Mouse (Mus musculus): ENCODE measurements around the gene Mrpl46. TPM values are rescaled to one million over a fixed set of nuclear protein-coding genes. Genes with fewer than 3 reads are reported as not detected.
A peak's percentile ranks its signal among the peaks of the same experiment; 100 is the strongest.

Gene Mrpl46
- polyA plus RNA-seq (2012; rRNA removed): 22.1 and 24.5 TPM in 2 replicates

- DNase-seq (ENCODE audit: low spot score): peak; percentile 77
Observed at GRCm38 (mm10) chr7:78782639-78783581, at the start of gene Mrpl46, which contains the start of gene Mrps11. TSS of gene Mrpl46 (minus strand) at chr7:78783531. TSS of gene Mrps11 (plus strand) at chr7:78783119.

- DNase-seq (ENCODE audit: low spot score): no peak
Observed at GRCm38 (mm10) chr7:78827749-78828362, 44.5 kb upstream of the Mrpl46 start.

DNA sequence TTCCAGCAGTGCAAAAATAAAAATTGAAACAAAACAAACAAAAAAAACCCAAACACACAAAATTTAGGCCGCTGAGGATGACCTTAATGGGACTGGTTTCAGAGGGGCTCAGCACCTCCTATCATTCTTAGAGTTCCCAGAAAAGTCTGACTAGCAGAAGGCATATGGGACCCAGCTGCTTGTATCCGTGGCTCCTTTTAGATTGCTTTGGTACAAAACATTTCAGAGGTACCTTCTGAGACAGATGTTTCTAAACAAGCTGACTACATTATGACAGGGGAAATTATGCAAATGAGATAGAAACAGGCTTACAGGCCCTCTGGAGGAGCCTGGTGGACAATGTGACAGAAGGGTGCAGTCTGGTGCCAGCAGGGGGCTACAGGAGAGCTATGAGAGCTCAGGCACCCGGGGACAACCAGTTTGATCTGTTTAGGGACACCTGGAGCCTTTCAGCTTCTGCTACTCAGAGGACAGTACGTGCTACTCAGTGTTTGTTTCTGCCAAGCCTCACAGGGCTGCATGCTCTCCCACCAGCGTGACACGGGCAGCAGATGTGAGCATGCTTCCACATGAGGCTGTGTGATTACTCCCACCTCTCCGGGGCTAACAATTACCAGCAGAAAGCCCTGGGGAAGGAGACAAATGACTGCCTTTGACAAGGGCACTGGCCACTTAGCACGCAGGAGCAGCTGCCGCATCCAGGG lies 43.5 kb upstream of the Mrpl46 start:
- DNase-seq (ENCODE audit: low spot score): no peak

DNA sequence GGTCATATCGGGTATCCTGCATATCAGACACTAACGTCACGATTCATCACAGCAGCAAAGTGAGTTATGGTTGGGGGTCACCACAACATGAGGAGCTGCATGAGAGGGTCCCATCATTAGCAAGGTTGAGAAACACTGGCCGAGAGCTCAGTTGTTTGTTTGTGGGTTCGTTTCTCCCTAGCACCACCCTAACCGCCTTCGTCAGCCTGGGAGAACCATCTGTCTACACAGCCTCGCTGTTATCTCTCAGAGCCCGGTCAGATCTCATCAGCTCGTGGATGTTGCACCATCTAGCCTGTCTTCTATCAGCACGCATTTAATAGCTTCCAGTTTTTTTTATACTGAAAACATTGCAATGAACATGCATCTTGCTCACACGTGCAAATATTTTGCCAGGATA lies 35.0 kb upstream of the Mrpl46 start:
- no peak for DNase-seq (ENCODE audit: low spot score)

GRCm38 (mm10) chr7:78814766-78815165 lies 31.4 kb upstream of the Mrpl46 start:
- no peak for DNase-seq (ENCODE audit: low spot score)

DNA sequence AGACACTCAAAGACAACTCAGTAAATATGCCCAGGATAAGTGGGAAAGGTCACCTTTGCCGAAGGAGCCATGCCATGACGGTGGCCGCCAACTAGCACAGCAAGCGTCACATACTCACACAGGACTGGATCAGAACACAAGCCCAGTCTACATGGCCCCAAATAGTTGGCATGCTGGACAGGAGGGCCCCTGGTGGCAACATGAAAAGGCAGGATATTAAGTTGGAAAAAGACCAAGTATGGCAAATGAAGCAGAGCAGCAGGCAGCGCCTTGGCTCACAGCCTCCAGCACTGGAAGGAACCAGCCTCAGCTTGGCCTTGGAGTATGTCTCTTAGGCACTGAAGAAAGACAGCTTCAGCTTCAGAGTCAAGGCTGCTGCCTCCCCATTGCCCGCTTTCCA lies 30.5 kb upstream of the Mrpl46 start:
- no peak for DNase-seq (ENCODE audit: low spot score)

GRCm38 (mm10) chr7:78807192-78807591 lies 23.9 kb upstream of the Mrpl46 start:
- DNase-seq (ENCODE audit: low spot score): no peak

- no peak for DNase-seq (ENCODE audit: low spot score)
Observed at GRCm38 (mm10) chr7:78803841-78804240, 20.5 kb upstream of the Mrpl46 start.

GRCm38 (mm10) chr7:78799730-78800496 lies 16.6 kb upstream of the Mrpl46 start:
- no peak for DNase-seq (ENCODE audit: low spot score)

GRCm38 (mm10) chr7:78797843-78798455 lies 14.6 kb upstream of the Mrpl46 start:
- DNase-seq (ENCODE audit: low spot score): no peak

GRCm38 (mm10) chr7:78796624-78797023 lies 13.3 kb upstream of the Mrpl46 start:
- DNase-seq (ENCODE audit: low spot score): no peak

DNA sequence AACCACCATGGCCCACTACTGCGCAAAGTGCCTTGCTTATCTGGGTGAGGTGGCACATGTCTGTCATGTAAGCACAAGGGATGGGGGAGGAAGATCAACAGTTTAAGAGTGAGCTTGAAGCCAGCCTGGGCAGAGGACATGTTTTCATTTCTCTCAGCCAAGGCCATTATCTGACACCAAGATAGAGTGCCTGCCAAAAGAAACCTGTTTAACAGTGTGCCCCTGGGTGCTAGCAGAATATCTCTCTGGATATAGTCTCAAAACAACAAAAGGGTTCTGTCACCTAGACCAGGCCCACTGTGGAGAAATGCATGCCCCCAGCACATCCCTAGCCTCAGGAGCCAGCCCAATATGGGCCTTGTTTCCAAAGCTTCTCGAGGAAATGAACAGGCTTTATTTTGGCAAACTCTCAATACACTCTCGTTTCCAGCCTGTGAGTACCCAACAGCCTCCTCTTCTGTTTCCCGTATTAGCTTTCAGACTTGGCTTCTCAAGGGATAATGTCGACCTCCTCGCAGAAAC lies 11.3 kb upstream of the Mrpl46 start:
- no peak for DNase-seq (ENCODE audit: low spot score)

DNA sequence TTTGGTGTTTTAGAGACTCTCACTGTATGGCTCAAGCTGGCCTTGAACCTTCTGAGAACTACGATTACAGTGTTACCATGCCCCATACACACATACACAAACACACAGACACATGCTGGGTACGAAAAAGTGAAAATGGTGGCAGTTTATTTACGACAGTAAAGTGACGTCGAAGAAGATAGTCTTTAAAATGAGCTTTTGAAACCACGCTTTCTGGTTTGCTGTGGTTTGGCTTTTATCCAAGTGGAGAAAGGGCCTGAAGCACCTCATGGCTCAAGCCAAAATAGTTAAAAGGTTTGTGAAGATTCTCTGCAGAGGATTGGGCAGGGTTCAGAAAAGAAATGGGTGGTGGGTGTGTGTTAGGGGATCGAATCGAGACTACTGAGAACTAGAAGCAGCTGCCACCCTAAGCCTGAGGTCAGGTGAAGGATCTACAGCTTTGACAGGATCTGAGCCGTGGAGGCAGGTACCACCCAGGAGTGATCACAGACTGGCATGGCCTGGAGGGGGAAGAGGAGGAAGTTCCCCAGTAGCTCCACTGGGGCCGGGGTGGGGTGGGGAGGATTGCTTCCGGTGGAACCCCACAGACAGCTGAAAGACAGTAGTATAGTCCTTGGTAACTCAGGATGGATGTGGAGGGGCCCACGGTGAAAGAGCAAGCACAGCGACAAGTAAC lies 10.7 kb upstream of the Mrpl46 start:
- no peak for DNase-seq (ENCODE audit: low spot score)

DNA sequence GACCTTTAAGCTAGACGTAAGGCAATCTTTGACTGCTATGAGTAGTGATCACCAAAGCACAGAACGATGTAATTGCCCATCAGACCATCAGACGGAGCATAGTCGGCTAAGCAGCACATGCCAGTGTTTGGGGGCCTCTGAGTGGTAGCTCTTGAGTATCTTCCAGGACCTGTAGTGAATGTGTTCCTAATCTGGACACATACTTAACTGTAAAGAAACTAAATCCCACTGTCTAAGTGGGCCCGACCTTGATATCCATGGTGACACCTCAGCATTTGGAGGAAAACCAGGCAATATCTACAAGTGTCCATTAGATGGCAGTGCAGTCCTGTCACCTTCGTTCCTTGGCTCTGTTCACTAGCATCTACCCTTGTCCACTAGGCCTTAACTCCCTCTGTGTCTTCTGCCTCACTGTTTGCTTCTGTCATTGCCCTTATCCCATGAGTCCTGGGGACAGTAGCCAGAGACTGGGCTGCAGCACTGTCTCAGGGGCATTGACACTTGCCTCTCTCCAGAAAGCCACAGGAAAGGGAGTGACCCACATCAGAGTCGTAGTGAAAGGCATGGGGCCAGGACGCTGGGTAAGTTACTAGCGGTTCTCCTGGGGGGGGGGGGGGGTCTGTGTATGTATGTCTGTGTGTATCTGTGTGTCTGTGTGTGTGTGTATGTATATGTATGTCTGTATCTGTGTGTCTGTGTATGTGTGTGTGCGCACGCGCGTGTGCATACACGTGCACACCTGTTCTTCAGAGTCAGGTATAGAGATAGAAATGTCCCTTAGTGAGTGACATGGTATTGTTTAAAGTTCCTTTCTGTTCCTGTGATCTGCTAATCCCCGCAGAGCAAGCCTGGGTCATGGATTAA lies 8.3 kb upstream of the Mrpl46 start:
- no peak for DNase-seq (ENCODE audit: low spot score)

DNA sequence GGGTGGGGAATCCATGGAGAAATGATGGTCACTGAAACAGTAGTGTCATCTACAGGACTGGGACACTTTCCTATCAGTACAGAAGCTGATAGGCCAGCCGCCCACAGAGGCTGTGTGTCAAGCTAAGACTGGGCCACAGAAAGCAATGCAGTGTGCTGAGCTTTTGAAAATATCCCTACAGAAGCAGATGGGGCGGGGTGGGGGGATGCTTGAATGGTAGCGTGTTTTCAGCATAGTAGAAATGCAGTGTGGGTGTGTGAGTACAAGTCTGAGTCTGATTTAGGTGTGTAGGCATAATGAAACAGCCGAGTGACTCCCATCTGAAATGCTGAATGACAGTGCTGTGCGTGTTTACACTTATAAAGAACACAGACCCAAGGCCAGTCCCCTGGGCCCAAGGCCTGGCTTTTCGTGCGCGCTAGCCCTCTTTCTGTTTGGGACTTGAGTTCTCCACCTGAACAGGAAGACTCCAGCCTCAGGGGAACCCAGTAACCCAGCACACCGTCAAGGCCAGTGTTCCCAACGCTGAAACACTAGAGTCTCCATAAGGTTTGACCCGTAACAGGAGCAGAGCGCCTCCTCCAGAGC lies 4.6 kb upstream of the Mrpl46 start:
- DNase-seq (ENCODE audit: low spot score): no peak

DNA sequence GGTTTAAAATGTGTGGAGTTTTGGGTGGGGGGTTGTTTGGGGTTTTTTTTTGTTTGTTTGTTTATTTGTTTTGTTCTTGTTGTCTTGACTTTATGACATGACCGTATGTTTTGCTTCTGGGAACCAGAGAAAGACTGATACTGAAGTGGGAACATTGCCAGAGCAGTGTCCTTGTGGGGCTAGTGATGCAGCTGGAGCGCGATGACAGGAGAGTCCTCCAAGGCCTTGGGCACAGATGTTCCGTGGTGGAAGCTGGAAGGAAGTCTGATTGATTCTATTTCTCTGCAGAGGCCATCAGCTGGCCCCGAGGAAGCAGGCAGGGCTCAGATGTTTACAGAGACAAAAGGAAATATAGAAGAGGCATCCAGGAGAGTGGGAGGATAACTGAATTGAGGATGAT lies 2.6 kb upstream of the Mrpl46 start:
- DNase-seq (ENCODE audit: low spot score): no peak

DNA sequence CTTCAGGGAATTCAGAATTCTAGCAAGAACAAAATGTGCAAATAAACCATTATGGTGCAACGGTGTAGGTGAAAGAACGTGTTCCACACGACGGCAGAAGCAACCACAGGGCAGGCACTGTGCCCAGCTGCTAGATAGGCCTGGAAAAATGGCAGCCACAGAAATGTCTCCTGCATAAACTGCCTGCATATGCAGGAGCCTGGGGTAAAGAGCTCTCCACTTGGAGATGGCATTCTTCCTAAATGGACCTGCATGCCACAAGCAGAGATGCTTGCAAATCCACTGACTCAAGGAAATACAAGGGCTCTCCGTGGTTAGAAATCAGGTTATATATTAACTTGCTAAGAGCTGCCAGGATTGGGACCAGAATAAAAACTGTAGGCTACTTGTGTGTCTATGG lies 4.6 kb downstream of the Mrpl46 start:
- DNase-seq (ENCODE audit: low spot score): no peak

DNA sequence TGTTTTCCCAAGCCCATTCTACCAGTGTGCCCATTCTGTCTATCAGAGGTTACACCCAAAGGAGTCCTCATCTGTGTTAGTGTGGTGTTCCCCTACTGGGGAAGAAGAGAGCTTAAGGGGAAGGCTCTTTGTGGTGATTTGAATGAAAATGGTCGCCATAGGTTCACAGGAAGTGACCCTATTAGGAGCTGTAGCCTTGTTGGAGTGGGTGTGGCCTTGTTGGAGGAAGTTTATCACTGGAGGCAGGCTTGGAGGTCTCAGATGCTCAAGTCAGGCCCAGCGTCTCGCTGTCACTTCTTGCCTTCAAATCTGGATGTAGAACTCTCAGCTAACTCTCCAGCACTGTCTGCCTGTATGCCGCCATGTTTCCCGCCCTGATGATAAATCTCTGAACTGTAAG lies 12.4 kb downstream of the Mrpl46 start:
- DNase-seq (ENCODE audit: low spot score): no peak

GRCm38 (mm10) chr7:78769075-78769652 lies 14.2 kb downstream of the Mrpl46 start:
- no peak for DNase-seq (ENCODE audit: low spot score)

Data from urinary bladder, adult 2 months (tissue).